Mouse (Mus musculus): ENCODE measurements around the gene Tmem151a.
A peak's percentile ranks its signal among the peaks of the same experiment; 100 is the strongest.

Gene Tmem151a

GRCm38 (mm10) chr19:5085145-5085863 is at the start of gene Tmem151a:
Gene Tmem151a, minus strand, starts transcription at chr19:5085531.
- no peak for DNase-seq (ENCODE audit: low read depth, low spot score)

GRCm38 (mm10) chr19:5131237-5131636 is 45.9 kb upstream of the Tmem151a start:
- DNase-seq (ENCODE audit: low read depth, low spot score), result no peak

GRCm38 (mm10) chr19:5129770-5130169 is 44.4 kb upstream of the Tmem151a start:
- DNase-seq (ENCODE audit: low read depth, low spot score), result no peak

- no peak for DNase-seq (ENCODE audit: low read depth, low spot score)
Observed at GRCm38 (mm10) chr19:5124055-5124614, 38.8 kb upstream of the Tmem151a start.

GRCm38 (mm10) chr19:5123241-5123640 is 37.9 kb upstream of the Tmem151a start:
- DNase-seq (ENCODE audit: low read depth, low spot score), result no peak

GRCm38 (mm10) chr19:5122492-5122891 is 37.2 kb upstream of the Tmem151a start:
- no peak for DNase-seq (ENCODE audit: low read depth, low spot score)

- no peak for DNase-seq (ENCODE audit: low read depth, low spot score)
Observed at GRCm38 (mm10) chr19:5118384-5118698, 33.0 kb upstream of the Tmem151a start, which contains the start of gene Klc2. Gene Klc2, minus strand, starts transcription at chr19:5118560.

GRCm38 (mm10) chr19:5117494-5118383 is 32.4 kb upstream of the Tmem151a start:
- DNase-seq (ENCODE audit: low read depth, low spot score), result peak; percentile 90

- DNase-seq (ENCODE audit: low read depth, low spot score), result no peak
Observed at GRCm38 (mm10) chr19:5113783-5114182, 28.5 kb upstream of the Tmem151a start.

GRCm38 (mm10) chr19:5109659-5110453 is 24.5 kb upstream of the Tmem151a start:
- no peak for DNase-seq (ENCODE audit: low read depth, low spot score)

GRCm38 (mm10) chr19:5108702-5109101 is 23.4 kb upstream of the Tmem151a start:
- no peak for DNase-seq (ENCODE audit: low read depth, low spot score)

- DNase-seq (ENCODE audit: low read depth, low spot score), result no peak
Observed at GRCm38 (mm10) chr19:5108271-5108575, 22.9 kb upstream of the Tmem151a start.

GRCm38 (mm10) chr19:5107556-5108270 is 22.4 kb upstream of the Tmem151a start:
- DNase-seq (ENCODE audit: low read depth, low spot score), result no peak

- peak; percentile 99 for DNase-seq (ENCODE audit: low read depth, low spot score)
Observed at GRCm38 (mm10) chr19:5106731-5107191, 21.4 kb upstream of the Tmem151a start, which contains the start of gene Rab1b. Gene Rab1b, minus strand, starts transcription at chr19:5107072.

- no peak for DNase-seq (ENCODE audit: low read depth, low spot score)
Observed at GRCm38 (mm10) chr19:5106074-5106473, 20.7 kb upstream of the Tmem151a start.

- peak; percentile 61 for DNase-seq (ENCODE audit: low read depth, low spot score)
Observed at GRCm38 (mm10) chr19:5098363-5099143, 13.2 kb upstream of the Tmem151a start, which contains the start of gene Cnih2. Gene Cnih2, minus strand, starts transcription at chr19:5098521.

GRCm38 (mm10) chr19:5097521-5098362 is 12.4 kb upstream of the Tmem151a start:
- DNase-seq (ENCODE audit: low read depth, low spot score), result peak; percentile 52

GRCm38 (mm10) chr19:5095887-5096474 is 10.7 kb upstream of the Tmem151a start:
- no peak for DNase-seq (ENCODE audit: low read depth, low spot score)
